In genomic region chr13:41146271-41146670, GRCm38 (mm10) we compare ENCODE assay signal across 8 mouse cellular contexts. TPM values are rescaled to one million over a fixed set of nuclear protein-coding genes. Genes with fewer than 3 reads are reported as not detected.
DNase-seq lines count a peak whose midpoint lies in the region; ATAC-seq and TF ChIP-seq lines count a peak whose summit lies in the region.

No protein-coding gene starts in this region.

- no peak for TF ChIP-seq POLR2A in bone marrow macrophage, adult 2 months (IDR thresholded peaks at IDR 0.05; ENCODE audit: borderline replicate concordance, low read depth, low read length)

- no peak overlapping the region for H3K4me3 ChIP-seq in bone marrow macrophage, adult 2 months (ENCODE audit: insufficient read depth, low read length)
- no peak overlapping the region for H3K4me3 ChIP-seq in embryonic facial prominence, embryonic 14.5 days (ENCODE audit: low read depth, low read length)
- no peak overlapping the region for H3K4me3 ChIP-seq in liver, embryonic 13.5 days (replicated peaks)

- no peaks in the 10 kb centered on the region for H3K27me3 ChIP-seq in embryonic facial prominence, embryonic 14.5 days (replicated peaks; ENCODE audit: control insufficient read depth, insufficient read depth, low read length)
- H3K27me3 ChIP-seq in liver, embryonic 13.5 days, result no peaks in the 10 kb centered on the region

- DNase-seq in 3134 (ENCODE audit: extremely low read depth, insufficient read length, low spot score), result peak; percentile 3
- DNase-seq in B cell, adult 2 months, result peak; percentile 69 to 70
- DNase-seq in embryonic facial prominence, embryonic 14.5 days (ENCODE audit: low spot score), result peak; percentile 26
- peak; percentile 70 for DNase-seq in kidney, postnatal 10 days
- DNase-seq in liver, embryonic 13.5 days, result peak; percentile 15
- peak; percentile 78 to 80 for DNase-seq in right cerebral cortex, adult 2 months (ENCODE audit: low spot score in 2 of 2)

- H3K36me3 ChIP-seq in embryonic facial prominence, embryonic 14.5 days (ENCODE audit: control insufficient read depth, insufficient read depth, low read length), result no peaks in the 10 kb centered on the region
- H3K36me3 ChIP-seq in liver, embryonic 13.5 days, result no peaks in the 10 kb centered on the region

- H3K9me3 ChIP-seq in embryonic facial prominence, embryonic 14.5 days (ENCODE audit: control insufficient read depth, low read length), result no peaks in the 10 kb centered on the region
- no peaks in the 10 kb centered on the region for H3K9me3 ChIP-seq in liver, embryonic 13.5 days (replicated peaks)

- H3K4me2 ChIP-seq in embryonic facial prominence, embryonic 14.5 days (ENCODE audit: low read depth, low read length), result no peak overlapping the region
- H3K4me2 ChIP-seq in liver, embryonic 13.5 days, result no peak overlapping the region

- TF ChIP-seq CTCF in bone marrow macrophage, adult 2 months (IDR thresholded peaks at IDR 0.05; ENCODE audit: low read depth, low read length), result peak; percentile 83

- WGBS in embryonic facial prominence, embryonic 14.5 days, result 75% methylated on average over 10 of the region's 10 CpGs
- 62% methylated on average over 10 of the region's 10 CpGs for WGBS in liver, embryonic 13.5 days (ENCODE audit: insufficient replicate concordance)

- no peak overlapping the region for H3K9ac ChIP-seq in embryonic facial prominence, embryonic 14.5 days (ENCODE audit: low read depth, low read length)
- H3K9ac ChIP-seq in liver, embryonic 13.5 days, result no peak overlapping the region

- no peak for ATAC-seq in embryonic facial prominence, embryonic 14.5 days (ENCODE audit: low read depth)
- no peak for ATAC-seq in liver, embryonic 13.5 days (ENCODE audit: low read depth)
- ATAC-seq in inflammation-experienced regulatory T-cells, adult 6 months, result no peak

- no peak overlapping the region for H3K27ac ChIP-seq in bone marrow macrophage, adult 2 months (ENCODE audit: insufficient read depth, low read depth, low read length)
- H3K27ac ChIP-seq in embryonic facial prominence, embryonic 14.5 days (replicated peaks; ENCODE audit: low read depth, low read length), result no peak overlapping the region
- no peak overlapping the region for H3K27ac ChIP-seq in liver, embryonic 13.5 days

- no peaks in the 10 kb centered on the region for H3K4me1 ChIP-seq in bone marrow macrophage, adult 2 months (ENCODE audit: control insufficient read depth, insufficient read depth, low read length)
- H3K4me1 ChIP-seq in embryonic facial prominence, embryonic 14.5 days (ENCODE audit: control insufficient read depth, insufficient read depth, low read length), result no peaks in the 10 kb centered on the region
- no peaks in the 10 kb centered on the region for H3K4me1 ChIP-seq in liver, embryonic 13.5 days (replicated peaks)

RNA-seq across cellular contexts. Expression of gene Sycp2l, which starts 32.2 kb away (rescaled TPM):
- not detected in 2 replicates for polyA plus RNA-seq in bone marrow macrophage, adult 2 months (2012; ENCODE audit: insufficient read depth, insufficient read length, missing spikeins)
- 0.08 TPM in 1 of 2 replicates, not detected in the other for polyA plus RNA-seq in embryonic facial prominence, embryonic 14.5 days (2014; fragmentation: Nextera tagmentation; extraction: Ambion mirVana)
- not detected in 2 replicates for polyA plus RNA-seq in liver, embryonic 13.5 days (2015; fragmentation: Nextera tagmentation; extraction: Ambion mirVana)
- under 1 TPM in 1 of 3 experiments, not detected in 2; 0.38 TPM for polyA plus RNA-seq in inflammation-experienced regulatory T-cells, adult 6 months (2017; shearing (Covaris generic))

RNA-seq across cellular contexts. Expression of gene Gcm2, which starts 35.4 kb away (rescaled TPM):
- polyA plus RNA-seq in bone marrow macrophage, adult 2 months (2012; ENCODE audit: insufficient read depth, insufficient read length, missing spikeins), result 0.66 and 1.1 TPM in 2 replicates
- polyA plus RNA-seq in embryonic facial prominence, embryonic 14.5 days (2014; fragmentation: Nextera tagmentation; extraction: Ambion mirVana), result 0.08 TPM in 2 replicates
- polyA plus RNA-seq in liver, embryonic 13.5 days (2015; fragmentation: Nextera tagmentation; extraction: Ambion mirVana), result not detected in 2 replicates
- polyA plus RNA-seq in inflammation-experienced regulatory T-cells, adult 6 months (2017; shearing (Covaris generic)), result under 1 TPM in 1 of 3 experiments, not detected in 2; 0.95 TPM

Comparison
In these comparisons a context has a peak if more than half of its experiments do, and no peak if none do; other contexts are left out.
1. DNase-seq: peak in every context shown above with its lines; median percentile 79 in right cerebral cortex, adult 2 months; 70 in kidney, postnatal 10 days; 70 in B cell, adult 2 months; 26 in embryonic facial prominence, embryonic 14.5 days; 15 in liver, embryonic 13.5 days; 3 in 3134.